Mouse (Mus musculus) forebrain, postnatal 0 days (tissue): ENCODE data around the gene Atg4d. TPM values are rescaled to one million over a fixed set of nuclear protein-coding genes. Genes with fewer than 3 reads are reported as not detected.
A peak's percentile ranks its signal among the peaks of the same experiment; 100 is the strongest.
"Not testable (repeated sequence)": the region's sequence is repeated elsewhere in the genome, so short reads cannot be mapped to it uniquely, and the experiment has no call there.

Source experiments
- ATAC-seq: fragments of 200-750 bp; cut with Nextera tagmentation; 2 replicates; pipeline ENCODE4 v1.8.0; 2017; ENCODE audit warnings: mild to moderate bottlenecking, moderate library complexity
- DNase-seq: peaks from one replicate; pipeline ENCODE4 v3.0.0-alpha.2; 2015
- H3K27ac ChIP-seq: fragments of 300-500 bp; sonication (generic); 2 replicates; pipeline ENCODE4 v1.5.1; 2014; ENCODE audit warnings: low read depth, mild to moderate bottlenecking, antibody characterized with exemption, low read length, moderate library complexity, mixed read lengths
- H3K27me3 ChIP-seq: fragments of 300-500 bp; sonication (generic); 2 replicates; pipeline ENCODE4 v1.6.1; 2014; ENCODE audit warnings: mild to moderate bottlenecking, low read length, mixed read lengths; ENCODE audit not compliant: insufficient read depth
- H3K36me3 ChIP-seq: fragments of 300-500 bp; sonication (generic); 2 replicates; pipeline ENCODE4 v1.6.1; 2014; ENCODE audit warnings: mild to moderate bottlenecking, moderate library complexity; ENCODE audit not compliant: insufficient read depth
- H3K4me1 ChIP-seq: fragments of 300-500 bp; sonication (generic); 2 replicates; pipeline ENCODE4 v1.6.1; 2014; ENCODE audit warnings: antibody characterized with exemption; ENCODE audit not compliant: insufficient read depth
- H3K4me2 ChIP-seq: fragments of 300-500 bp; sonication (generic); 2 replicates; pipeline ENCODE4 v1.6.1; 2014; ENCODE audit warnings: low read depth, mild to moderate bottlenecking, moderate library complexity
- H3K4me3 ChIP-seq: fragments of 300-500 bp; sonication (generic); 2 replicates; pipeline ENCODE4 v1.5.1; 2014; ENCODE audit warnings: low read depth, low read length, mixed read lengths
- H3K9ac ChIP-seq: fragments of 300-500 bp; sonication (generic); 2 replicates; pipeline ENCODE4 v1.6.1; 2014; ENCODE audit warnings: mild to moderate bottlenecking
- H3K9me3 ChIP-seq: fragments of 300-500 bp; sonication (generic); 2 replicates; pipeline ENCODE4 v1.6.1; 2016; ENCODE audit warnings: low read length
- CTCF ChIP-seq: sonication (generic); IDR thresholded peaks from 2 replicates; pipeline ENCODE4 v1.5.1; 2016; ENCODE audit warnings: antibody characterized with exemption, control low read depth, low read depth
- WGBS: fragments of 180-500 bp; shearing (Covaris S2); extraction: QIAGEN DNeasy Blood & Tissue Kit; methylation state at CpG from one replicate; pipeline ENCODE4 v1.1.7; 2014; 5-methylcytosine and 5-hydroxymethylcytosine counted together
- polyA plus RNA-seq: library from polyadenylated mRNA; unstranded; fragments of >200 nt; fragmentation: Nextera tagmentation; extraction: Ambion mirVana; gene quantifications from 2 replicates; pipeline ENCODE4 v1.2.1, GENCODE M21; 2015
- total RNA-seq: library from RNA; depleted of rRNA; stranded (reverse); fragments of >200 nt; gene quantifications from 2 replicates; pipeline ENCODE4 v1.2.3, GENCODE M21; 2014; rRNA removed

Gene Atg4d
- 18.7 and 19.5 TPM in 2 replicates for total RNA-seq
- 19.9 and 26.4 TPM in 2 replicates for polyA plus RNA-seq

GRCm38 (mm10) chr9:21265000-21265561, at the start of gene Atg4d:
Atg4d (plus strand) TSS chr9:21265293.
- WGBS, result 3% methylated on average over 46 of the region's 49 CpGs
- ATAC-seq, result peak; percentile 99
- peak within 1 kb of the TSS; percentile 86 for H3K4me2 ChIP-seq

GRCm38 (mm10) chr9:21216050-21216841, 48.8 kb upstream of the Atg4d start:
- DNase-seq, result peak; percentile 66
- H3K9ac ChIP-seq, result no peak overlapping the region
- no peak overlapping the region for H3K4me2 ChIP-seq
- WGBS, result 62% methylated on average over 20 of the region's 25 CpGs
- no peak overlapping the region for H3K27ac ChIP-seq
- H3K9me3 ChIP-seq, result no peaks in the 10 kb centered on the region
- peaks cover 9% of the 10 kb centered on the region for H3K4me1 ChIP-seq
- no peak for TF ChIP-seq CTCF
- H3K36me3 ChIP-seq, result peaks cover 12% of the 10 kb centered on the region
- H3K4me3 ChIP-seq, result no peak overlapping the region
- ATAC-seq, result peak; percentile 47
- no peaks in the 10 kb centered on the region for H3K27me3 ChIP-seq

More at GRCm38 (mm10) chr9:21265000-21265561, at the start of gene Atg4d:
- Histone ChIP-seq H3K27ac (peak within 1 kb of the TSS; percentile 79), H3K9ac (peak within 1 kb of the TSS; percentile 90), H3K36me3 (peaks cover 20% of the 10 kb centered on the region), H3K4me3 (peak within 1 kb of the TSS; percentile 93), H3K27me3 (no peaks in the 10 kb centered on the region), H3K4me1 (peaks cover 11% of the 10 kb centered on the region; the same call in 1 of the 2 replicates), H3K9me3 (no peaks in the 10 kb centered on the region)
- DNase-seq, result peak; percentile 98
- no peak for TF ChIP-seq CTCF

- Histone ChIP-seq H3K27me3 (no peaks in the 10 kb centered on the region), H3K4me1 (peaks cover 10% of the 10 kb centered on the region), H3K4me3 (no peak overlapping the region), H3K9ac (no peak overlapping the region), H3K36me3 (no peaks in the 10 kb centered on the region), H3K4me2 (no peak overlapping the region), H3K9me3 (no peaks in the 10 kb centered on the region), H3K27ac (no peak overlapping the region)
- peak; percentile 43 for DNase-seq
- ATAC-seq, result no peak
- 52% methylated on average over 3 of the region's 3 CpGs for WGBS
- peak; percentile 18; the same call in 1 of the 2 replicates for TF ChIP-seq CTCF
Measured at GRCm38 (mm10) chr9:21219820-21220219, 45.3 kb upstream of the Atg4d start.

GRCm38 (mm10) chr9:21220490-21221382, 44.4 kb upstream of the Atg4d start:
- peak overlapping the region; percentile 45 for H3K4me2 ChIP-seq
- no peaks in the 10 kb centered on the region for H3K9me3 ChIP-seq
- H3K27ac ChIP-seq, result no peak overlapping the region
- peaks cover 10% of the 10 kb centered on the region for H3K4me1 ChIP-seq
- H3K27me3 ChIP-seq, result no peaks in the 10 kb centered on the region
- peak; percentile 93 for DNase-seq
- peak; percentile 91 for TF ChIP-seq CTCF
- 13% methylated on average over 21 of the region's 21 CpGs for WGBS
- H3K9ac ChIP-seq, result no peak overlapping the region
- no peaks in the 10 kb centered on the region for H3K36me3 ChIP-seq
- H3K4me3 ChIP-seq, result peak overlapping the region; percentile 26
- ATAC-seq, result peak; percentile 93

GRCm38 (mm10) chr9:21221383-21221929, 43.6 kb upstream of the Atg4d start:
- H3K36me3 ChIP-seq, result no peaks in the 10 kb centered on the region
- 13% methylated on average over 7 of the region's 7 CpGs for WGBS
- TF ChIP-seq CTCF, result peak; percentile 63
- no peak overlapping the region for H3K27ac ChIP-seq
- no peak overlapping the region for H3K4me3 ChIP-seq
- ATAC-seq (peak; percentile 42), DNase-seq (peak; percentile 75)
- peaks cover 8% of the 10 kb centered on the region for H3K4me1 ChIP-seq
- no peak overlapping the region for H3K4me2 ChIP-seq
- H3K9me3 ChIP-seq, result no peaks in the 10 kb centered on the region
- H3K27me3 ChIP-seq, result no peaks in the 10 kb centered on the region
- H3K9ac ChIP-seq, result no peak overlapping the region

GRCm38 (mm10) chr9:21223490-21223889, 41.6 kb upstream of the Atg4d start:
- ATAC-seq, H3K4me1 ChIP-seq, H3K27me3 ChIP-seq, H3K9ac ChIP-seq, H3K36me3 ChIP-seq, H3K4me3 ChIP-seq, H3K9me3 ChIP-seq, DNase-seq, H3K27ac ChIP-seq, H3K4me2 ChIP-seq: not testable (repeated sequence)
- 98% methylated on average over 2 of the region's 2 CpGs for WGBS
